Mouse (Mus musculus) small intestine, adult 2 months (tissue): ENCODE measurements around the gene Cnnm1.

Experiments
- CTCF ChIP-seq: fragments of 200-500 bp; IDR thresholded peaks from 2 replicates; pipeline ENCODE4 v1.5.1; 2012; ENCODE audit warnings: low read depth, mild to moderate bottlenecking, control low read depth, inconsistent platforms, low read length, moderate library complexity, mixed read lengths; ENCODE audit not compliant: insufficient replicate concordance, insufficient read length; ENCODE audit errors: extremely low read depth
- POLR2A ChIP-seq: fragments of 200-500 bp; IDR thresholded peaks from 2 replicates; pipeline ENCODE4 v1.6.1; 2012; ENCODE audit warnings: low read depth, mild to moderate bottlenecking, control low read depth, inconsistent platforms, low read length, moderate library complexity

DNA sequence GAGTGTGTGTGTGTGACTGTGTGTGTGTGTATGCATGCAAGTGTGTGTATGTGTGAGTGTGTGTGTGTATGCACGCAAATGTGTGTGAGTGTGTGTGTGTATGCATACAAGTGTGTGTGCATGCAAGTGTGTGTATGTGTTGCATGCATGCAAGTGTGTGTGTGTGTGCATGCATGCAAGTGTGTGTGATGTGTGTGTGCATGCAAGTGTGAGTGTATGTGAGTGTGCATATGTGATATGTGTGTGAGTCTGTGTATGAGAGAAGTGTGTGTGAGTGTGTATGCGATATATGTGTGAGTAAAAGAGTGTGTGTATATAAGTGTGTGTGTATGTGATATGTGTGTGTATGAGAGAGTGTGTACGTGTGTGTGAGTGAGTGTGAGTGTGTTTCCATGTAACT lies 95.1 kb downstream of the Cnnm1 start:
- TF ChIP-seq CTCF (no peak), POLR2A (no peak)
